Mouse (Mus musculus) MN1 (cell line): ENCODE measurements at regions not wholly inside any gene's neighbourhood (a gene's known extent, or its start where the extent isn't known, plus 50 kb on each side); places are given as distances from the start of the nearest gene placed in this dataset.
A peak's percentile ranks its signal among the peaks of the same experiment; 100 is the strongest.

ENCODE experiments used
- DNase-seq: peaks from one replicate; pipeline ENCODE4 v3.0.0-alpha.2; 2016; ENCODE audit warnings: low spot score

- peak; percentile 43 for DNase-seq
Measured at GRCm38 (mm10) chr6:84385696-84386095, 208.0 kb downstream of the Cyp26b1 start.

GRCm38 (mm10) chr6:84383718-84384117 lies 210.0 kb downstream of the Cyp26b1 start:
- no peak for DNase-seq

DNA sequence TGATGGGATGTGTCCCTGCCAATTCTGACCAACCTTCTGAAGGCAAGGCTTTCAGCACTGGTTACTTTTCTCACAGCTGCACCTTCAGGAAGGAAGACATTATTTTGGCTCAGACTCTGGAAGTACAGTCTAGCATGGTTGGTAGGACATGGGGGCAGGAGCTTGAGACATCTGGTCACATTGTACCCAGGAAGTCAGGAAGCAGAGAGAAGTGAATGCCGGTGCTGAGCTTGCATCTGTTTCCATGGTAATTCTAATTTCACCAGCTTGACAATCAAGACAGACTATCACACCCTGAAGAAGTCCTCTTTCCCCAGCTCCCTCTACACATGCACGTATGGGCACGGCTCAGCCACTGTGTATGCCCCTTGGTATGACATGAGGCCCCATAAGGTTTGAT lies 210.6 kb downstream of the Cyp26b1 start:
- DNase-seq = no peak

DNA sequence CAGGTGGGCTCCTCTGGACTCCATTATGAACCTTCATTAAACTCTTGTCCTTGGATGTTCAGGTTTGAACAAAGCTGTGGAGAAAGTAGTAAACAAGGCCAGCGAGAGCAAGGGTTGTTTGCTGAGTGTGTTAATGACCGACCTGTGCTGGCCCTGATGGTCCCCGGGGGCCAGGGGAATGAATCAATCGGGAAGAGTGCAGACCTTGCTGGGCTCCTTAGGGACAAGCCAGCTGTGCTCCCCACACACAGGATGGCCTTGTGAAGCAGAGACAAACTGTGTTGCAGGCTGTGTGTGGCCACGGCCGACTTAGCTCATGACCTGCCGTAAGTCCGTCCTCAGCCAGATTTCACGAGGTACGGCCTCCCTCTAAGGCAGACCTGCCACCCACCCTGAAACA lies 212.1 kb downstream of the Cyp26b1 start:
- no peak for DNase-seq

DNA sequence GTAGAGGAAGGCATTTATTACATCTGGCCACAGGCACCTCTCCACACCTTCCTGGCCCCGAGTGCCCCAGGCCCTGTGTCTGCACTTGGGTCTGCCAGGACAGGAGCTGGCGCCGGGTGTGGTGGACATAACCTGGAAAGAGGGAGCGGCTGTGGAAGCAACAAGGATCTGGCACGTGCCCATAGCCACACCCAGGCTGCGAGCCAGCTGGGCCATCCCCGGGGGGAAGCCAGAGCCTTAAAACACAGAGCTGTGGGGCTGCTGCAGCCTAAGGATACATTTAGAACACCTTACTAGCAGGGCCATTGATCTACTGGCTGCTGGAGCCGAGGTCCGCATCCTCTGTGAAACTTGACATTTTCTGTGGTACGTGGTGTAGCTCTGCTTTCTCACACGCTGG lies 217.0 kb downstream of the Cyp26b1 start:
- peak; percentile 18 for DNase-seq

DNA sequence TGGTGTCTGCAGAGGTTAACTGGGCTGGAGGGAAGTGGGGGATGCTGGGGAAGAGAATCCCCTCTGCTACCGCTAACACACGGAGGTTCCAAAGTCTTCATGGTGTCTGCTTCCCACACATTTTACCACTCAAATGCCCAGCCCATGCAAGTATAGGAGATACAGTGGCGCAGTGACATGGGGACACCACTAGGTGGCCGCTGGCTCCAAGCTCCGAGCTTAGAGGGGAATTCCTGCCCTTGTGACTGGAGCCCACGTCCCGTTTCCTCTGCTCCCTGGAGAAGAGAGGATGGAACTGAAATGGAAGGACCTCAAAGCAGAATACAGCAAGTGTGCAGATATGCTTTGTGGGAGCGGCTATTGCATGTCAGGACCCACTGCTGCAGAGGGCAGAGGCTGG lies 218.2 kb downstream of the Cyp26b1 start:
- peak; percentile 66 for DNase-seq

GRCm38 (mm10) chr6:84366365-84366764 lies 227.3 kb downstream of the Cyp26b1 start:
- no peak for DNase-seq

GRCm38 (mm10) chr6:84365914-84366313 lies 227.8 kb downstream of the Cyp26b1 start:
- no peak for DNase-seq

DNA sequence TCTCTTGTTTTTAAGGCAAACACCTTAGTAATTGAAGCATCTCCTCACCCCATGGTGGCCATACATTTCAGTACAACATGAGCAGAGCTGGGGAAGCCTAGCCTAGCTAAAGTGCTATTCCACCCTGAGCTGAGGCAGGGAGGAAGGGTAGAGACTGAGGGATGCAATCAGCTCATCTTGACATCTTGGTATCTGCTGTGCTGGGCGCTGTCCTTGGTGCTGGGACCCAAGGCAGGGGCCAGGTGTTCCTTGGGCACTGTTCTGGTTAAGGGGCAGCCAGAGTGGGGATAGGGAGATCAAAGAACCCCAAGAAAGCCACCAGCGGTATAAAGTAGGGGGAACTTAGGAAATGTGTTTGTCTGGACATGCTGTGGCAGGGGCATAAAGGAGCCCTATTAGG lies 228.7 kb downstream of the Cyp26b1 start:
- no peak for DNase-seq

DNA sequence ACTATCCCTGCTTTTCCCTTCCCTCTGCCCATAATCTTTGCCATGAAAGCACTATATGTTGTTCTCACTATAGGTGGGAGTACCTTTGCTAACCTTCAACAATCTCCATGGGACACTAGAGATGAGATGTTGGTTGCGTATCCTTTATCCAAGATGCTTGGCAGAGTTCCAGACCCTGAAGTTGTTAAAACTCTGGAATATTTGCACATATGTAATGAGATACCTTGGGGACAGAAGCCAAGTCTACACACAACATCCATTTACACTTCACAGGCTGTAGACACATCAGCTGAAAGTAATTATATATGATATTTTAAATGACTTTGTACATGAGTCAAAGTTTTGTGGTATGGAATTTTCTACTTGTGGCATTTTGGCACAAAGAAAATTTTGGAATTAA lies 231.4 kb downstream of the Cyp26b1 start:
- DNase-seq = no peak

- DNase-seq = no peak
Measured at GRCm38 (mm10) chr6:84357911-84358310, 235.8 kb downstream of the Cyp26b1 start.

GRCm38 (mm10) chr6:84353425-84354220 lies 240.1 kb downstream of the Cyp26b1 start:
- DNase-seq = no peak

DNA sequence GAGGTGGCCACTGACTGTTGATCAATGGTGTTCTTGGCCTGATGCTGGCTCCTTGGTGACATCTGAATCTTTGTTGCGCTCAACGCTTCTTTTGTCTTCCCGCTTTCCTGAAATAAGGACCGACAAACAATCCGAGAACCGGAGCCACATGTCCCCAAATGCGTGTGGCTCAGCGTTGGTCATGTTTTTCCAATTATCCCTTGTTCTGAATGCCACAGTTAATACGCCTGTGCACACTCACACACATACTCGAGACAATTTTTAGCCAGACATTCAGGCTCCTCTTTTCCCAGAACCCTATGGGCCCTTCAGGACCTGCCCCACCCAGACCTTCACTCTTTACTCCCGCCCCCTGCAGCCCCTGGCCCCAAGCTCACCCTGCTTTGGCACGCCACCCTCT lies 248.8 kb downstream of the Cyp26b1 start:
- no peak for DNase-seq

DNA sequence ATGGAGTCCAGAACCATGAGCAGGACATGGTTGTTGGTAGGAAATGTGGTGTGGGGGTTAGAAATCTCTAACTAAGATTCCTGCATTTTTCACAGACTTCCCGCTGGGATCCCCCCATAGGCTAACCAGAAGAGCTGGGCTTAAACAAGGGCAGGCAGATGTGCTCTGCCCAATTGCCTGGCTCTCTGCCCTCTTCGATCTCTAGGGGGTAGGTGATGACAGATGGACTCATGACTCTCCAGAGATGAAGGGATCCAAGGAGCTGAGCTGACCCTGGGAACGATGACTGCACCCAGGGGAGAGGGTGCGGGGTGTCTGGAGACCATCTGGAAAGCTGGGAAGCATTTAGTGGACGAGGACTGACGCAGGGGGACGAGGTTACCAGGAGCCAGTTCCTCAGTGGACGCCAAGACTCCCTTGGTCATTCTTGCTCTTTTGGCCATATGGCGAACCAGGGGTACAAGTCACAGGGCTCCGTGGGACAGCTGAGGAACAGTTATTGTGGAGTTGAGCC lies 260.0 kb downstream of the Cyp26b1 start:
- DNase-seq = no peak

DNA sequence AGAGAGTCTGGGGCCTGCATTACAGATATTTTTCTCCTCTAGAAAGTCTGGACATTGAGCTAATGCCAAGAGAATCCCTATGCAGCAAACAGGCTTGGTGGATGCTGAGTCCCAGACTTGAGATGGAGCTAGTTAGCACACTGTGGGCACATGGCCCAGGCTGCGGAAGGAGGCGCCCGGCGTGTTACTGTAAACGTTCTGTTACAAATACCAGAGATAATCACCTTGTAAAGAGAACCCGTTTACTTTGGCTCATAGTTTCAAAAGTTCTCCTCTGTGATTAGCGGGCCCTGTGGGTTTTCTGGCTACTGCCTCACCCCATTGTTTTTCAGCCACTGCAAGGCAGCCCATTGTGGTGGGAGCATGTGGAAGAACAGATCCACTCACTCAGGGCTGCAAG lies 264.6 kb downstream of the Cyp26b1 start:
- DNase-seq = no peak

DNA sequence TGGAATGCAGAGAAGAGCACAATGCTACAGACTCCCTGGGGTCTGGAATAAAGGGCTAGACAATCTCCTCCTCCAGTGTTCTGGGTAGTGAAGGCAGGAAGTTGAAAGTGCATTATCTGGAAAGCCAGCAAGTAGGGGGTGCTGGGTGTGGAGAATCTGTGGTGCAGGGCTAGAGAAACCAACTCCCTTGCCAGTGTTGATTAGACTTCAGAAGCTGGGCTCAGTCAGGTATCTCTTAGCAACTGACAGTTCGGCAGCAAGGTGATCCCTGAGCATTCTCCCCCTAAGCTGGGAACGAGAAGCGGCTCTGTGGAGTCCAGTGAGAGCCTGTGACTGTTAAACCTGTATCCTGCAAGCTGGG lies 265.7 kb downstream of the Cyp26b1 start:
- no peak for DNase-seq

DNA sequence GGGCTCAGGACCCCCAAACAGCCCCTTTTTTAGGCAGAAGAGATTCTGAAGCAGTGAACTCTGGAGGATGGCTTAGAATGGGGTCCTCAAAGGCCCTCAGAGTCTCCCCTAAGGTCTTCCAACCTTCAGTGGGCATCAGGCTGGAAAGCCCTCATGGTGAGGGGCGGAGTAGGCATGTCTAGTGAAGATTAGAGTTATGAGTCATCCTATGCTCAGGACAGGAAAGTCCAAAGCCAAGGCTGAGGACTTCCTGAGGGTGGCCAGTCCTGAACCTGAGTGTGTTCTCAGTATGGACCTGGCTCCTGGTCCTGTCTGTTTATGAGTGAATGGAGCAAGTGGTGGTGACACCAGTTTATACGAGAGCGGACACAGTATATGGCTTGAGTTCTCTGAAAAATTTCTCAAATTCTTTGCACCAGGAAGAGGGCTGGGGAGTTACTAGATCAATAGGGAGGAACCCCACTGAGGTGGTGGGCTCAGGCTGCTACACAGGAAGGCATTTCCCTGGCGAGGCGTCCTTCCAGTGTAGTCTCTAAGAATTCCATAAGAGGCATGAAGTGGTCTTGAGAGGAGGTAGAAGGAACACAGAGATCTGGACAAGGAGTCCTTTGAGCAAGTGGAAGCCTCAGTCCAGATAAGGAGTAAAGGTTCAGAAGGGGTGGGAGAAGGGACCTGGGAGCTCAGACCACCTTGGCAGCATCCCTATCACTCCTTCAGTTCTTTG lies 266.2 kb downstream of the Cyp26b1 start:
- no peak for DNase-seq

- no peak for DNase-seq
Measured at GRCm38 (mm10) chr6:84325384-84326114, 268.2 kb downstream of the Cyp26b1 start.

- no peak for DNase-seq
Measured at GRCm38 (mm10) chr6:84324185-84324584, 269.5 kb downstream of the Cyp26b1 start.

DNA sequence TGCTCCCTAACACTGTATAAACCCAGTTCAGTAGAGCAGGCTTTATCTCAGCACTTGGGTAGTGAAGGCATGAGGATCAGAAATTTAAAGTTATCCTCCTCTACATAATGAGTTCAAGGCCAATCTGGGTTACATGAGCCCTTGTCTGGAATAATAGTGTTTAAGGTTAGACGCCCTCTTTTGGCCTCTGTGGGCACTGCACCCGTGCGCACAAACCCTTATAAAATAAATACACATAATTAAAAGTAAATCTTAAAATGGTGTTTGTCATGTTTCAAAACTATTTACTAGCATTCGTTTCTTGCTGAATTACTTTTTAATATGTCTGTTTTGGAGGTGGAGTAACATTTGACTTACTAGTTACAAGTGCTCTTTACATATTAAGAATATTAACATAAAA lies 271.2 kb downstream of the Cyp26b1 start:
- DNase-seq = no peak

- DNase-seq = peak; percentile 19
Measured at GRCm38 (mm10) chr6:84320586-84320985, 273.1 kb downstream of the Cyp26b1 start.

GRCm38 (mm10) chr6:84318774-84319173 lies 274.9 kb downstream of the Cyp26b1 start:
- peak; percentile 66 for DNase-seq

DNA sequence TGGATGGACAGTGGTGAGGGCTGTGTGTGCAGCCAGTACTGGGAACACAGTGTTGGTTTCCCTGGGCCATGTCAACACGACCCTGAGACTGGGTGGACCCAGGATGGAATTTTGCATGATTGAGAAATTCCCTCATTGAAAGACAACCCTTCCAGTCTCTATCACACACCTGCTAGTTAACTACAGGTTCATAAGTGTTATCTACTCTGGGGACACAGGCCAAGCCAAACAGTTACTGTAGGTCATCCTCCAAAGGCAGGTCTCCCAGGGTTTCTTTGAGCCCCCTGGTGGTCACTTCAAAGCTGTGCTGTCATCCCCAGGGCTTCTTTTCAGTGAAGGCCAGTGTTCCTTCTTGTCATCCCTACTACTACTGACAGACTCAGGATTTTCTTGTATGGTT lies 276.7 kb downstream of the Cyp26b1 start:
- DNase-seq = peak; percentile 13
